Mouse (Mus musculus) lung, adult 2 months (tissue): Measurements from ENCODE around the gene Irs3. TPM values are rescaled to one million over a fixed set of nuclear protein-coding genes. Genes with fewer than 3 reads are reported as not detected.

Source experiments
- DNase-seq: peaks from one replicate; pipeline ENCODE4 v3.0.0; 2022
- H3K4me1 ChIP-seq: fragments of 200-500 bp; 2 replicates; pipeline ENCODE4 v1.6.1; 2011; ENCODE audit warnings: low read length; ENCODE audit not compliant: control insufficient read depth, insufficient read depth
- H3K4me3 ChIP-seq: fragments of 200-500 bp; replicated peaks from 2 replicates; pipeline ENCODE3; 2011; ENCODE audit warnings: low read depth, mild to moderate bottlenecking, control low read depth, low read length; ENCODE audit errors: extremely low read depth
- CTCF ChIP-seq: fragments of 200-500 bp; IDR thresholded peaks from 2 replicates; pipeline ENCODE4 v1.5.1; 2011; ENCODE audit warnings: mild to moderate bottlenecking, low read length, control low read depth; ENCODE audit not compliant: insufficient read depth
- POLR2A ChIP-seq: fragments of 200-500 bp; IDR thresholded peaks from 2 replicates; pipeline ENCODE4 v1.6.1; 2011; ENCODE audit warnings: low read depth, mild to moderate bottlenecking, control low read depth, low read length, borderline replicate concordance; ENCODE audit errors: extremely low read depth
- WGBS: fragments of 180-500 bp; shearing (Covaris S2); methylation state at CpG from one replicate; pipeline ENCODE4 v1.1.7; 2018; 5-methylcytosine and 5-hydroxymethylcytosine counted together
- polyA plus RNA-seq: library from polyadenylated mRNA; depleted of rRNA; stranded (reverse); fragments of >200 nt; gene quantifications from 2 replicates; pipeline ENCODE4 v1.2.3, GENCODE M21; 2012

Gene Irs3
- polyA plus RNA-seq, 1 experiment: 3.6 TPM

DNA sequence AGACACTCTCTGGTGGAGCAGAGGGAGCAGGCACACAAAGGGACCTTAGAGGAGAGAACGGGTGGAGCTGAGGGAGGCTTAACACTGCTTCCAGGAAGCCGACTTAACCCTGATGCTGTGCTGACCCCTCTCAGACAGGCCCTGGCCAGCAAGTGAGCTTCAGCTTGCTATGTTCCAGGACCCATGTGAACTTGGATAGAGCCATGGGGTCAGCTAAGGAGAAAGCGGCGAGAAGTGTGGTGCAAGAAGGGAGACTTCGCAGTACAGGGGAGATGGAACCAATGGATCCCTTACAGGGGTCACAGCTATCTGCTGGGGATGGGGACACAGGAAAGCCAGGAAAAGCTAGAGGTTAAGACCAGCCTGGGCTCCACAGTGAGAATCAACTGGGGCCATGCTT is 32.4 kb downstream of the Irs3 start:
- no peak for DNase-seq
- Histone ChIP-seq H3K4me3 (no peak overlapping the region), H3K4me1 (peaks cover 10% of the 10 kb centered on the region; the same call in 1 of the 2 replicates)
- TF ChIP-seq POLR2A (no peak), CTCF (no peak)
- 68% methylated on average over 5 of the region's 5 CpGs for WGBS

- no peak for TF ChIP-seq CTCF
- no peak for TF ChIP-seq POLR2A
- peak; percentile 33 for DNase-seq
- 32% methylated on average over 6 of the region's 6 CpGs for WGBS
- Histone ChIP-seq H3K4me3 (peak overlapping the region; percentile 56), H3K4me1 (peaks cover 10% of the 10 kb centered on the region; the same call in 1 of the 2 replicates)
Measured at GRCm38 (mm10) chr5:137611245-137611602, 34.3 kb downstream of the Irs3 start.

DNA sequence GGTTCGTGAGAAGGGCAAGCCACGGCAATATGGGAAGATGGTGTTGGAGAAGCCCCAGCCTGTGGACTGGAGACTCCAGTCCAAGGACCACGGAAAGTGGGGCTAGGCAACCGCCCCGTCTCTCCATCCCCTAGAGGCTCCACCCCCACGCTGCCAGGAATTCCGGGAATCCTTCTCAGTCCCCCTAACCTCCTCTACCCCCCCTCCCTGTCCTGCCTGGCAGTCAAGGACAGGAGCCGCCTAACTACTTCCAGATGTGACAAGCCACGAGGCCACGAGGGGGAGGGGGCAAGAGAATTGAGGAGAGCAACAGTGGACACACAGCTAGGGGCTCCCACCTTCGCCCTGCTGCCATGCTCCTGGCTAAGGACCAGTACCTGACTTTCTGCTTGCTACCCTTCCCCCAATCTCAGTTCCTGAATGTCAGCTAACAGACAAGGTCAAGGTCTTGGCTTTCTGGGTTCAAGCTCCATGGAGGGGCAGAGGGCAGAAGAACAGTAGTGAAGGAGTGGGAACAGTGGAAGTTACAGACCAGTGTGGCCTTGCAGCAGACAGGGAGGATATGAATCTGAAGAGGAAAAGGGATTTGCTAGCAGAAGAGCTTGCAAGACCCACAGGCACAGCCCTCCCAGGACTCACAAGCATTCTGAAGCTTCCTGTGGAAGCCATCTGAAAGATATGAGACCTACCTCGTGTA is 34.8 kb downstream of the Irs3 start:
- 11% methylated on average over 12 of the region's 12 CpGs for WGBS
- TF ChIP-seq CTCF: no peak
- TF ChIP-seq POLR2A: no peak
- Histone ChIP-seq H3K4me3 (peak overlapping the region; percentile 66), H3K4me1 (peaks cover 10% of the 10 kb centered on the region; the same call in 1 of the 2 replicates)
- DNase-seq: peak; percentile 65

DNA sequence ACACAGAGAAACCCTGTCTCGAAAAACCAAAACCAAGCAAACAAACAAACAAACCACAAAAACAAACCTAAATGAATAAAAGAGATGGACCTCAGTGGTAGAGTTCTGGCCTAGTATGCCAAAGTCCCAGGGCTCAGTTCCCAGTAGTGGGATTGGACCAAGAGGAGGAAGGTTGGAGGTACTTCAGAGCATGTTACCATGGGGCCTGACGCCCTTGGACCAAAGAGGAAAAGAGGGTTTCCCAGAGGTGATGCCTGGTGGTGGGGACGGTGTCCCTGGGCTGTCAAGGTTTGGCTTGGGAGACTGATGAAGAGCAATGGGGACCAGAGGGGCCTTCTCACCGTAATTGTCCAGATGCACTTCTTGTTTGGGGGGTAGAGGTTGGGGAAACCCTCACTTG is 35.5 kb downstream of the Irs3 start:
- peak overlapping the region; percentile 66 for H3K4me3 ChIP-seq
- DNase-seq: no peak
- H3K4me1 ChIP-seq: peaks cover 10% of the 10 kb centered on the region; the same call in 1 of the 2 replicates
- 59% methylated on average over 4 of the region's 4 CpGs for WGBS
- TF ChIP-seq POLR2A (no peak), CTCF (no peak)

DNA sequence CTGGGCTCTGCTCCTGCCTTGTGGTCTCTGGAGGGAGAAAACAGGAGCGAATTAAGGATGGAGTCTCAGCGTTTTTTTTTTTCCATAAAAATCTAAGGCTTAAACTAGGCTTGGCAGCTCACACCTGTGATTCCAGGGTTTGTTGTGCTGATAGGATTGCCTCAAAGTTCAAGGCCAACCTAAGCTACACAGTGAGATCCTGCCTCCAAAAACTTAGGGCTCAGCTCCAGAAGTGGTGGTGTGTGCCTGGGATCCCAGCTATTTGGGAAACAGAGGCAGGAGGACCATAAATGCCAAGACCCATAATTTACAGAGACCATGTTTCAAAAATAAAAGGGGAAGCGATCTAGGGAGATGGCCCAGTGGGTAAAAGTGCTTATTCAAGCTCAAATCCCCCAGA is 36.2 kb downstream of the Irs3 start:
- no peak for TF ChIP-seq POLR2A
- no peak for TF ChIP-seq CTCF
- WGBS: 64% methylated on average over 3 of the region's 3 CpGs
- DNase-seq: no peak
- peaks cover 10% of the 10 kb centered on the region; the same call in 1 of the 2 replicates for H3K4me1 ChIP-seq
- no peak overlapping the region for H3K4me3 ChIP-seq

DNA sequence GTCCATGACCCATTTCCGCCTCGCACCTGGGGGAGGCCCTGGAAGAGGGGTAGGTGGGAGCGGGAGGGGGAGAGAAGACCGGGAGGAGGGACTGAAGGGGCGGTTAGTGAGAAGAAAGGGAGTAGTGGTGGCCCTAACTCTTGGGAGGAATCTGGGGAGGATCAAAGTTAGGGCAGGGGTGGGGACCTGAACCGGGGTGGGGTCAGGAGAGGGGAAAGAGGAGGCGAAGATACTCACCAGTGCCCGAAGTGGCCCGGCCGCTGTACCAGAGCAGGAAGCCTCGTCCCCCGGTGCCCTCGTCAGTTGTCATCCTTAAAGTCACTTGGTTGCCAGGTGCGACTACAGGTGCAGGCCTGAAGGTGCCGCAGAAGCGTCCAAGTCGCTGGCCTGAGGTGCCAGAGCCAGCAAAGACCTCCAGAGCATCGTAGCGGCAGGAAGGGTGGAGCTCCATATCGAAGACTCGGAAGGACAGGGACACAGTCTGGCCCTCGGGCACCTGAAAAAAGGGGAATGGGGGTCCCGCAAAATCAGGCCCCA is 36.8 kb downstream of the Irs3 start:
- Histone ChIP-seq H3K4me1 (peaks cover 10% of the 10 kb centered on the region; the same call in 1 of the 2 replicates), H3K4me3 (no peak overlapping the region)
- TF ChIP-seq CTCF (peak; percentile 19; the same call in 1 of the 2 replicates), POLR2A (no peak)
- WGBS: 42% methylated on average over 22 of the region's 23 CpGs
- DNase-seq: peak; percentile 26

DNA sequence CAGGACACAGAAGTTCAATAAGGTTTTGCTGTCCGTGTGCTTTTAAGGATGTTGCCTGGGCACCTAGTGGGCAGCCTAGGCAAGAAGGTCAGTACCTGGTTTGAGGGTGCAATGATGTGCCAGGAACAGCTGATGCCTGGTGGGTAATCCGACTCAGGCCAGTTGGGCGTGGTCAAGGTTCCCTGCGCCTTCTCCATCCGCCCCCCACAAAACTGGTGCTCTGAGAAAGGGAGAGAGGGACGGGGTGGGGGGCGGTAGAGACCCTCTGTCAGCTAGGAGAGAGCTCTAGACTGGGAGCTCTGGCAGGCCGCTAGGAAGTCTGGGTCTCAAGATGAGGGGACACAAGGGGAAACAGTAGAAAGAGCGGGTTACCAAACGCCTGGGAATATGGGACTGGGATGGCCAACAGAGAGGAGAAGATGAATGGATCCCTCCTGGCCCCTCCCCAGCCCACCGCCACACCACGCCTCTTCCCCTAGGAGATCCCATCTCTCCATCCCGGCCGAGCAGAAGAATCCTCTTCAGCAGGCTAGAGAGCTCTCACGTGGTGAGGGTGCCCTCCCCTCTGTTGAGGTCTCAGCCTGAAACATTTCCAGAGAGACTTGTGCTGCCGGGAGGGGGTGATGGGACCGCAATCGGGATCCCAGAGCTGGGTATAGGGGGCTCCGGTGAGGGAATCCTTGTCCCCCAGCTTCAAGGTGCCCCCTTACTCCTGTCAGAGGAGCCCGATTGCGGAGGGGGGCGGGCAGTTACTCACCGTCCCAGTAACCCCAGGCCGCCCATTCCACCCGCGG is 37.5 kb downstream of the Irs3 start:
- WGBS: 48% methylated on average over 26 of the region's 26 CpGs
- Histone ChIP-seq H3K4me1 (peaks cover 10% of the 10 kb centered on the region; the same call in 1 of the 2 replicates), H3K4me3 (no peak overlapping the region)
- DNase-seq: peak; percentile 32
- TF ChIP-seq POLR2A (no peak), CTCF (no peak)

- peak; percentile 38 for DNase-seq
- Histone ChIP-seq H3K4me3 (peak overlapping the region; percentile 58), H3K4me1 (peaks cover 10% of the 10 kb centered on the region)
- TF ChIP-seq CTCF (no peak), POLR2A (0 out of 2 replicates have a peak, but pooled peaks have one; percentile 17)
- WGBS: under 1% methylated on average over 22 of the region's 22 CpGs
Measured at GRCm38 (mm10) chr5:137601365-137601729, 44.2 kb downstream of the Irs3 start.

DNA sequence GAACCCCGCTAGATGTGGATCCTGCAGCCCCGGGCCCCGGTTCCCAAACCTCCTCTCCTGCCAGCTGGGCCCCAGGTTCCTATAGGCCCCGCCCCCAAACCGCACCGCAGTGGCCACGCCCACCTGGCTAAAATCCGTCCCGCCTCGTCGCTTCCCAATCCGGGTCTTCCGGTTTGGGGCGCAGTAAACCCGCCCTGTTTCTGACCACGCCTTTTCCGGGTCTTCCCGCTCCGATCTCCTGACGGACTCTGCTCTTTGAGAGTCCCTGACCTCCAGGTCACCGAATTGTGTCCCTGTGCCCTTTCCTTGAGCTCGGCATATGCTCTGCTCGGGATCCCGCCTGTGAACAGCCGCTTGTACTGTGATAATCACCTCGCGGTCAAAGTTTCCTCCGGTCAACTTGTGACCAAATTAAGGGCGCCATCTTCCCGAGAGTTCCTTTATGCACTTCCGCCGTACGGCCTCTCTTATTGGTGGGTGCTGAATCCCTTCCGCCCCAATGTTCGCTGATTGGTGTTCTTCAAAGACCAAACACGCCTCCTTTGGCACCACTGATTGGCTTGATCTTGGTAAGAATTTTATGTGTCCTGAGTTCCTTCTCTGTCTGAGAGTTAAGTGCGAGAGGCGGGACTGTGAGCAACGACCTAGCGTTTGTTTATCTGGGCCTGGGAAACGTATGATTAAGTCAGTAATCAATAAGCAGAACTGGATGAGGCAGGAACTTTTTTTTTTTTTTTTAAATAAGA is 44.7 kb downstream of the Irs3 start, which contains the start of gene Mospd3:
TSS of gene Mospd3 (minus strand) at position 440 of the 746 bp plus-strand sequence.
- peak; percentile 97 for DNase-seq
- H3K4me3 ChIP-seq: peak within 1 kb of the TSS; percentile 91
- TF ChIP-seq POLR2A (peak; percentile 56; the same call in 1 of the 2 replicates), CTCF (no peak)
- peaks cover 10% of the 10 kb centered on the region for H3K4me1 ChIP-seq
- under 1% methylated on average over 41 of the region's 41 CpGs for WGBS
